Mouse (Mus musculus): ENCODE results near the gene Cers6.

DNA sequence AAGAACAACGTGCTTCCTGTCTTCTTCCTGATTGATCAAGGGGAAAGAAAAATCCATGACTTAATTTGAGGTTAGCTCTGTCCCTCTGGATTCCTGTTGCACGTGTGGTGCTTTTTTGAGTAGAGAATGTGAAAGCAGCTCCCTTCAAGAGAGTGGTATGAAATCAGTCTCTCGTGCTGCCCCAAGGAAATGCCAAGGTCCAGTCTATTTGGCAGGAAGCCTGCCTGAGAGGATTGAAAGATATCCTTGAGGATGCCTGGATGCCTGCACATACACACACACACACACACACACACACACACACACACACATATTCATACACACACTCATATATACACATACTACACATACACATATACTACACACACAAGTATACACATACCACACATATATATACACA, 287.4 kb downstream of the Cers6 start:
- TF ChIP-seq CTCF (IDR thresholded peaks at IDR 0.05; ENCODE audit: control insufficient read depth, insufficient read depth, low read length) (no peak), POLR2A (IDR thresholded peaks at IDR 0.05; ENCODE audit: borderline replicate concordance, control insufficient read depth, low read depth, low read length) (no peak)

Data from bone marrow, adult 2 months (tissue).